Mouse (Mus musculus) CH12.LX (cell line): Measurements from ENCODE around the gene Rrp12.

Experiments used
- BHLHE40 ChIP-seq: IDR thresholded peaks from 2 replicates; pipeline ENCODE4 v1.6.1; 2011; ENCODE audit warnings: mild to moderate bottlenecking, low read depth, low read length, improper control_type of control experiment
- CHD2 ChIP-seq: IDR thresholded peaks from 2 replicates; pipeline ENCODE4 v1.6.1; 2011; ENCODE audit warnings: low read length, improper control_type of control experiment
- CTCF ChIP-seq, 2 experiments: IDR thresholded peaks in 1 of 2; conservative IDR thresholded peaks in 1 of 2; 2 replicates each; pipeline ENCODE4 v1.5.1; 2011 to 2012; ENCODE audit warnings: low read depth in 2 of 2, low read length in 2 of 2, improper control_type of control experiment in 1 of 2, inconsistent platforms in 1 of 2, mild to moderate bottlenecking in 1 of 2, moderate library complexity in 1 of 2
- ETS1 ChIP-seq: conservative IDR thresholded peaks from 2 replicates; pipeline ENCODE4 v1.6.1; 2012; ENCODE audit warnings: low read depth, mild to moderate bottlenecking, inconsistent platforms, low read length, improper control_type of control experiment, moderate library complexity
- GABPA ChIP-seq: IDR thresholded peaks from 2 replicates; pipeline ENCODE4 v1.6.1; 2012; ENCODE audit warnings: low read depth, low read length, improper control_type of control experiment, inconsistent platforms; ENCODE audit not compliant: insufficient replicate concordance
- HCFC1 ChIP-seq: IDR thresholded peaks from 2 replicates; pipeline ENCODE4 v1.6.1; 2012; ENCODE audit warnings: low read depth, mild to moderate bottlenecking, inconsistent platforms, low read length, improper control_type of control experiment
- IRF4 ChIP-seq: IDR thresholded peaks from 2 replicates; pipeline ENCODE4 v1.6.1; 2014; ENCODE audit warnings: low read depth, mild to moderate bottlenecking, inconsistent platforms, low read length, improper control_type of control experiment
- MAFK ChIP-seq: IDR thresholded peaks from 2 replicates; pipeline ENCODE4 v1.6.1; 2011; ENCODE audit warnings: low read length, improper control_type of control experiment; ENCODE audit not compliant: insufficient replicate concordance
- POLR2A ChIP-seq: IDR thresholded peaks from 2 replicates; pipeline ENCODE4 v1.6.1; 2011; ENCODE audit warnings: low read depth, mild to moderate bottlenecking, improper control_type of control experiment, low read length
- RCOR1 ChIP-seq: conservative IDR thresholded peaks from 2 replicates; pipeline ENCODE4 v1.6.1; 2012; ENCODE audit warnings: low read depth, mild to moderate bottlenecking, inconsistent platforms, low read length, improper control_type of control experiment
- SIN3A ChIP-seq: IDR thresholded peaks from 2 replicates; pipeline ENCODE4 v1.6.1; 2012; ENCODE audit warnings: low read length, improper control_type of control experiment, inconsistent platforms
- UBTF ChIP-seq: IDR thresholded peaks from 2 replicates; pipeline ENCODE4 v1.6.1; 2012; ENCODE audit warnings: low read depth, mild to moderate bottlenecking, inconsistent platforms, low read length, improper control_type of control experiment, moderate library complexity
- USF1 ChIP-seq: IDR thresholded peaks from 2 replicates; pipeline ENCODE4 v1.6.1; 2014; ENCODE audit warnings: low read depth, mild to moderate bottlenecking, inconsistent platforms, low read length, improper control_type of control experiment

GRCm38 (mm10) chr19:41830106-41831031 lies 65.6 kb downstream of the Rrp12 start:
- no peak for TF ChIP-seq SIN3A
- no peak for TF ChIP-seq CHD2
- no peak for TF ChIP-seq CTCF (conservative IDR thresholded peaks at IDR 0.05 in 1 of 2, IDR thresholded peaks at IDR 0.05 in 1 of 2; ENCODE audit: low read depth in 2 of 2, low read length in 2 of 2)
- TF ChIP-seq ETS1 = no peak
- TF ChIP-seq GABPA = no peak
- TF ChIP-seq POLR2A = no peak
- no peak for TF ChIP-seq USF1
- TF ChIP-seq HCFC1 = no peak
- TF ChIP-seq RCOR1 = no peak
- no peak for TF ChIP-seq MAFK
- TF ChIP-seq UBTF = no peak
- TF ChIP-seq BHLHE40 = no peak
- TF ChIP-seq IRF4 = no peak
